Mouse (Mus musculus) stomach, postnatal 0 days (tissue): ENCODE measurements around the gene Gadd45gip1.

Experiments used
- CTCF ChIP-seq: IDR thresholded peaks from 2 replicates; pipeline ENCODE4 v1.5.1; 2016; ENCODE audit warnings: antibody characterized with exemption, low read depth, mild to moderate bottlenecking, moderate library complexity
- EP300 ChIP-seq: optimal IDR thresholded peaks from 2 replicates; pipeline ENCODE3; 2016; ENCODE audit warnings: antibody characterized with exemption

DNA sequence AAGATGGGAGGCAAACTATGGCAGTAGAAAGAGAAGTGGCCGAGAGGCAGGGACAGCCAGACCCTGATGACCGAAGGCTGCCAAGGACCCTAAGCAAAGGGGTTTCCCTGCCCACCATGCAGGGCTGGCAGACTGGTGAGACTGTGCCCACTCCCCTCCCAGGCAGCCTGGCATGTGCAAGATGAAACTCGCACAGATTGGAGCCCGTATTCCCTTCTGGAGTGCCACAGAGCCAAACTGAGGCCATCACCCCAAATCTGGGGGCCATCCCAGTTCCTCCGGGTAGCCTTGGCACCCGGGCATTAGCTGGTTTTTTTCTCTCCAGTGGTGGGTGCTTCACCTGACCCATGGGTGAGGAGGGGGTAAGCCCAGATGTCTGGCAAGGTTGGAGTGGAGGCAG, 33.4 kb upstream of the Gadd45gip1 start:
- TF ChIP-seq CTCF, result no peak
- TF ChIP-seq EP300, result no peak
